Mouse (Mus musculus) cerebellum, adult 2 months (tissue): Measurements from ENCODE around the gene Cfap299. TPM values are rescaled to one million over a fixed set of nuclear protein-coding genes. Genes with fewer than 3 reads are reported as not detected.
"Not testable (repeated sequence)": the region's sequence is repeated elsewhere in the genome, so short reads cannot be mapped to it uniquely, and the experiment has no call there.

Experiments used
- DNase-seq, 2 experiments: peaks; one replicate each; pipeline ENCODE4 v3.0.0; 2021
- H3K27ac ChIP-seq: fragments of 200-500 bp; 2 replicates; pipeline ENCODE4 v1.5.1; 2012; ENCODE audit warnings: low read length, control low read depth, inconsistent platforms; ENCODE audit not compliant: insufficient read depth
- H3K27me3 ChIP-seq: fragments of 200-500 bp; 2 replicates; pipeline ENCODE4 v1.6.1; 2012; ENCODE audit warnings: inconsistent platforms, mild to moderate bottlenecking, low read length, moderate library complexity; ENCODE audit not compliant: control insufficient read depth, insufficient read depth
- H3K4me1 ChIP-seq: fragments of 200-500 bp; 2 replicates; pipeline ENCODE4 v1.6.1; 2011; ENCODE audit warnings: low read length; ENCODE audit not compliant: control insufficient read depth, insufficient read depth
- H3K4me3 ChIP-seq: fragments of 200-500 bp; replicated peaks from 2 replicates; pipeline ENCODE3; 2011; ENCODE audit warnings: mild to moderate bottlenecking, low read depth, low read length, control low read depth; ENCODE audit not compliant: insufficient read depth
- CTCF ChIP-seq: fragments of 200-500 bp; IDR thresholded peaks from 2 replicates; pipeline ENCODE4 v1.5.1; 2011; ENCODE audit warnings: low read depth, mild to moderate bottlenecking, control low read depth, low read length, moderate library complexity, borderline replicate concordance; ENCODE audit not compliant: insufficient read depth
- POLR2A ChIP-seq: fragments of 200-500 bp; IDR thresholded peaks from 2 replicates; pipeline ENCODE4 v1.6.1; 2011; ENCODE audit warnings: low read length, control low read depth, borderline replicate concordance; ENCODE audit not compliant: insufficient read depth
- WGBS: fragments of 180-500 bp; shearing (Covaris S2); methylation state at CpG from one replicate; pipeline ENCODE4 v1.1.7; 2018; 5-methylcytosine and 5-hydroxymethylcytosine counted together
- polyA plus RNA-seq: library from polyadenylated mRNA; depleted of rRNA; stranded (reverse); fragments of >200 nt; gene quantifications from 2 replicates; pipeline ENCODE4 v1.2.3, GENCODE M21; 2012

Gene Cfap299
- polyA plus RNA-seq, 1 experiment, result 0.85 TPM

DNA sequence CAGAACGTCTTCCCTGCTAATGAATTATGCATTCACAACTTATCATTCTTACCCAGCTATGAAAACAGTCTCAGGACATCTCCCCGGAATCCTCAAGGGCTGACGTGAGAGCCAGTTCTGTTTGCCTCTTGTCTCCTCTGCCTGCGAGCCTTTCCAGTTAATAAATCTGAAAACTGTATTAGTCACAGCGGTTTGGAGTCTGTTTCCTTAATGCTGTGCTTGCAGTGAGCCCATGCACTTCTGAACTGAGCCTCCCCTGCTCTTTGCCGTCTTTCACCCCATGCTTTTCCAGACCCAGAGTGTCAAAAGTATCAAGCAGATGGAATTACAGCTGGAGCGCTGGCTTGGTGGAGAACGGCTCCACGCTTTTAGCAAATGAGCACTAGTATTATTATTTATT, 22.6 kb upstream of the Cfap299 start:
- Histone ChIP-seq H3K27me3 (no peaks in the 10 kb centered on the region), H3K4me3 (no peak overlapping the region), H3K27ac (no peak overlapping the region), H3K4me1 (no peaks in the 10 kb centered on the region)
- no peak for DNase-seq
- WGBS, result 44% methylated on average over 9 of the region's 9 CpGs
- no peak for TF ChIP-seq CTCF
- TF ChIP-seq POLR2A, result no peak

- 94% methylated on average over 2 of the region's 2 CpGs for WGBS
These were observed 2.5 kb upstream of the Cfap299 start for GRCm38 (mm10) chr5:98326625-98327024.

GRCm38 (mm10) chr5:98343751-98344150, 14.6 kb downstream of the Cfap299 start:
- not testable (repeated sequence) for H3K4me3 ChIP-seq, H3K27ac ChIP-seq, H3K27me3 ChIP-seq, DNase-seq, H3K4me1 ChIP-seq
- 90% methylated on average over 16 of the region's 16 CpGs for WGBS

More at GRCm38 (mm10) chr5:98326625-98327024, 2.5 kb upstream of the Cfap299 start:
- Histone ChIP-seq H3K4me1 (no peaks in the 10 kb centered on the region), H3K27me3 (no peaks in the 10 kb centered on the region), H3K4me3 (no peak overlapping the region), H3K27ac (no peak overlapping the region)
- DNase-seq, result no peak
- TF ChIP-seq POLR2A, result no peak
- TF ChIP-seq CTCF, result no peak

- Histone ChIP-seq H3K4me1 (no peaks in the 10 kb centered on the region), H3K27me3 (no peaks in the 10 kb centered on the region), H3K4me3 (no peak overlapping the region), H3K27ac (no peak overlapping the region)
- WGBS, result 66% methylated on average over 2 of the region's 2 CpGs
- DNase-seq, result no peak
- TF ChIP-seq CTCF (no peak), POLR2A (no peak)
These were observed 15.5 kb downstream of the Cfap299 start for GRCm38 (mm10) chr5:98344581-98344980.

DNA sequence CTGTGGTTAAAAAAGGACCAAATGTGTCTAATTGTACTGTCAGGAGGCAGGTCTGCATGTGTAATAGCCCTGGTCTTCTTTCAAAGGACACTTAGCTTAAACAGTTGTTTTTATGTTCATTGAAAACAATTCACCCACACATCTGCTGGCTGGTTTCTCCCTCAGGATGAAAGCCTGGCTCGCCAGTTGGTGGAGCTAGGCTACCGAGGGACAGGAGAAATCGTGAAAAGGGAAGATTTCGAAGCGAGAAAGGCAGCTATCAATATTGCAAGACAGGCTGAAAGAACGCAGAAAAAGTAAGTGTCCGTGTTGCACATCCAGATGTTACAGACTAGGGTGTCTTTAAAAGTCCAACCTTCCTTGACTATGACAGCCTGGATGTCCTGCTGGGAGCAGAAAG, 17.0 kb downstream of the Cfap299 start:
- no peak overlapping the region for H3K27ac ChIP-seq
- DNase-seq, result no peak
- H3K27me3 ChIP-seq, result no peaks in the 10 kb centered on the region
- no peaks in the 10 kb centered on the region for H3K4me1 ChIP-seq
- no peak for TF ChIP-seq CTCF
- TF ChIP-seq POLR2A, result no peak
- no peak overlapping the region for H3K4me3 ChIP-seq
- WGBS, result 79% methylated on average over 7 of the region's 7 CpGs

DNA sequence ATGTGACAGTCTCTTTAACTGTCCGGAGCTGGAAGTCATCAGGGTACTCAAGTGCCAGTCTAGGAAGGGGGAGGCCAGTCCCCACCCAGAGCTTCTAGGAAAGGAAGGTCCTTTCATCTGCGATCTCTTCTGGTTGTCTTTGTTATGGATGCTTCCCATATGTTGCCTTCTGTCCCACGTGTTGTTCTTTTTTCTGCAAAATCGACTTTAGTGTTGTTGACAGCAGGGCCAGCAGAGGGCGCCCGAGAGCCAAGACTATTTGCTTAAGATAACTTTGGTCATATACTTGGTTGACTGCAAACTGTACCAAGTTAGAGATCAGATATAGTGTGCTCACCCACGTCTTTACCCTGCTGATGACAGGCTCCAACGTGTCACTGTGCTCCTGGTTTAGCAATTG, 19.5 kb downstream of the Cfap299 start:
- Histone ChIP-seq H3K4me3 (no peak overlapping the region), H3K27ac (no peak overlapping the region), H3K27me3 (no peaks in the 10 kb centered on the region), H3K4me1 (no peaks in the 10 kb centered on the region)
- TF ChIP-seq POLR2A (no peak), CTCF (peak; percentile 84)
- 4% methylated on average over 8 of the region's 8 CpGs for WGBS
- DNase-seq, result peak; percentile 38 to 67

DNA sequence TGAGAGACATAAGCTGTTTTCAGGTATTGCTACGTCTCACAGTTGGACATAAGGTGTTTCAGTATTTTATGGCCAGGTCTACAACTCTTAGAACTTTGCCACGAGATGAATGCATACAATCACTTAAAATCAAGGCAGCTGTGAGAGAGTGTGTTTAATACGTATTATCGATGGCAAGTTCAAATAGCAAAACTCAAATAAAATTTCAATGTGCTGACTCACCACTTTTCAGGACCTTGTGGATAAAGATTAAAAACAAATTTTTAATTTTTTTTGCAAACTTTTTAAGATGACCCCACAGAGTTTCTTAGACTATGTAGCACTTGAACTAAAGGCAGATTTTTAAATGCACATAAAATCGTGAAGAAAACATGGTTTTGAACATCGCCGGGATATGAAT, 30.8 kb downstream of the Cfap299 start:
- no peak for DNase-seq
- no peak overlapping the region for H3K4me3 ChIP-seq
- H3K4me1 ChIP-seq, result no peaks in the 10 kb centered on the region
- TF ChIP-seq POLR2A (no peak), CTCF (no peak)
- WGBS, result 90% methylated on average over 7 of the region's 7 CpGs
- H3K27ac ChIP-seq, result no peak overlapping the region
- H3K27me3 ChIP-seq, result no peaks in the 10 kb centered on the region

GRCm38 (mm10) chr5:98360792-98361419, 31.8 kb downstream of the Cfap299 start:
- Histone ChIP-seq H3K4me1 (no peaks in the 10 kb centered on the region), H3K27me3 (no peaks in the 10 kb centered on the region), H3K27ac (no peak overlapping the region), H3K4me3 (no peak overlapping the region)
- 71% methylated on average over 5 of the region's 5 CpGs for WGBS
- no peak for DNase-seq
- TF ChIP-seq CTCF, result no peak
- no peak for TF ChIP-seq POLR2A
